Mouse (Mus musculus) liver, embryonic 16.5 days (tissue): ENCODE results near the gene Apopt1. TPM values are rescaled to one million over a fixed set of nuclear protein-coding genes. Genes with fewer than 3 reads are reported as not detected.
A peak's percentile ranks its signal among the peaks of the same experiment; 100 is the strongest.

ENCODE experiments used
- ATAC-seq: fragments of 200-750 bp; cut with Nextera tagmentation; 2 replicates; pipeline ENCODE4 v1.8.0; 2017; ENCODE audit warnings: low read depth, mild to moderate bottlenecking, moderate number of reproducible peaks, moderate library complexity
- H3K27ac ChIP-seq: fragments of 300-500 bp; sonication (generic); 2 replicates; pipeline ENCODE4 v1.5.1; 2014; ENCODE audit warnings: mild to moderate bottlenecking, low read length
- H3K27me3 ChIP-seq: fragments of 300-500 bp; sonication (generic); 2 replicates; pipeline ENCODE4 v1.6.1; 2014; ENCODE audit warnings: low read depth, low read length, mixed read lengths; ENCODE audit not compliant: control insufficient read depth, insufficient read depth
- H3K36me3 ChIP-seq: fragments of 300-500 bp; sonication (generic); 2 replicates; pipeline ENCODE4 v1.6.1; 2014; ENCODE audit warnings: mild to moderate bottlenecking; ENCODE audit not compliant: control insufficient read depth, insufficient read depth
- H3K4me1 ChIP-seq: fragments of 300-500 bp; sonication (generic); 2 replicates; pipeline ENCODE4 v1.6.1; 2014; ENCODE audit warnings: low read depth, low read length, mixed read lengths; ENCODE audit not compliant: control insufficient read depth
- H3K4me2 ChIP-seq: fragments of 300-500 bp; sonication (generic); 2 replicates; pipeline ENCODE4 v1.6.1; 2014; ENCODE audit warnings: low read depth, low read length, mixed read lengths
- H3K4me3 ChIP-seq: fragments of 300-500 bp; sonication (generic); 2 replicates; pipeline ENCODE4 v1.5.1; 2014; ENCODE audit warnings: low read depth, mild to moderate bottlenecking, low read length
- H3K9ac ChIP-seq: fragments of 300-500 bp; sonication (generic); 2 replicates; pipeline ENCODE4 v1.6.1; 2014; ENCODE audit warnings: low read depth, low read length
- H3K9me3 ChIP-seq: fragments of 300-500 bp; sonication (generic); replicated peaks from 2 replicates; pipeline ENCODE4 v1.6.1; 2016; ENCODE audit warnings: low read length; ENCODE audit not compliant: control insufficient read depth
- WGBS: fragments of 180-500 bp; shearing (Covaris S2); extraction: QIAGEN DNeasy Blood & Tissue Kit; methylation state at CpG from one replicate; pipeline ENCODE4 v1.1.7; 2014; ENCODE audit not compliant: insufficient replicate concordance; 5-methylcytosine and 5-hydroxymethylcytosine counted together
- polyA plus RNA-seq: library from polyadenylated mRNA; unstranded; fragments of >200 nt; fragmentation: Nextera tagmentation; extraction: Ambion mirVana; gene quantifications from 2 replicates; pipeline ENCODE4 v1.2.1, GENCODE M21; 2015

Gene Apopt1
- polyA plus RNA-seq, 1 experiment from 2014 or later: 17.5 TPM

DNA sequence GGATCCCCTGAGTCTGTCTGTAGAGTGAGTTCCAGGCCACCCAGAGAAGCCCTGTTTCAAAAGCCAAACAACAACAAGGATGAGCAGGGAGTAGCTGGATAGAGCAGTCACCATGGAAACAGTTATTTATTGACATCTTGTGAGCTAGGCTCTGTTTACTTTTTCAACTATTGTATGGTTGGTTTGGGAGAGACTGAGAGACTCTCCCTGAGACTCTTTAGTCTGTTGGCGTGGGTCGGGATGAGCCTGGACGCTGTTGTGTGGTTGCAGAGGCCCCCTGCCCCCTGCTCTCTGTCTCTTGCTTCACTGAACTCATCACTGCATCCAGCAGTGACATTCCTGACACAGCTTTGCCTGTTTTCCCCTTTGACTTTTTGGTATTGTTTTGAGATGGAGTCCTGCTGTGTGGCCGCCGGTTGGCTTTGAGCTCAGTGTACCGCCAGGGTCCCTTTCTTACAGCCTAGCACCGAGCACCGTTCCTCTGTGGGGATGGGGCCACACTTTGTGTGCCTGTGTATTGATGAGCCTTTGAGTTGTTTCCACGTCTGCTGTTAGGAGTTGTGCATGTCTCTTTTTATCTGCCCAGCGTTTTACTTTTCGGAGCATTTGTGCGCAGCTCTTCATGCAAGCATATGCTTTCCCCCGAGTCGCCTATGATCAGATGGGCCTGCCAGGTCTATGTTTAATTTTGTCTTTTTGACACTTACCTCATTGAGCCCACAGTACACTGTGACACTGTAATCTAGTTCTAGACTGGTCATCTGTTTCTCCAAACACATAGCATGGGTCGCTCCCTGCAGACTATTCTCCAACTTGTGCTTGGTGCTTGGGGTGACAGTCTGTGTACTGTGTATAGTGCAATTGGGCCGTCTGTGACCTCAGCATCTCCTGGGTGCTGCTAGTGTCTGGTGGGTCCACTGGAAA is 53.5 kb downstream of the Apopt1 start:
- no peaks in the 10 kb centered on the region for H3K27me3 ChIP-seq
- H3K27ac ChIP-seq: no peak overlapping the region
- H3K4me1 ChIP-seq: peaks cover 14% of the 10 kb centered on the region
- no peak for ATAC-seq
- H3K4me3 ChIP-seq: no peak overlapping the region
- H3K9ac ChIP-seq: no peak overlapping the region
- H3K36me3 ChIP-seq: no peaks in the 10 kb centered on the region
- no peaks in the 10 kb centered on the region for H3K9me3 ChIP-seq
- 73% methylated on average over 16 of the region's 16 CpGs for whole genome bisulfite sequencing
- no peak overlapping the region for H3K4me2 ChIP-seq

DNA sequence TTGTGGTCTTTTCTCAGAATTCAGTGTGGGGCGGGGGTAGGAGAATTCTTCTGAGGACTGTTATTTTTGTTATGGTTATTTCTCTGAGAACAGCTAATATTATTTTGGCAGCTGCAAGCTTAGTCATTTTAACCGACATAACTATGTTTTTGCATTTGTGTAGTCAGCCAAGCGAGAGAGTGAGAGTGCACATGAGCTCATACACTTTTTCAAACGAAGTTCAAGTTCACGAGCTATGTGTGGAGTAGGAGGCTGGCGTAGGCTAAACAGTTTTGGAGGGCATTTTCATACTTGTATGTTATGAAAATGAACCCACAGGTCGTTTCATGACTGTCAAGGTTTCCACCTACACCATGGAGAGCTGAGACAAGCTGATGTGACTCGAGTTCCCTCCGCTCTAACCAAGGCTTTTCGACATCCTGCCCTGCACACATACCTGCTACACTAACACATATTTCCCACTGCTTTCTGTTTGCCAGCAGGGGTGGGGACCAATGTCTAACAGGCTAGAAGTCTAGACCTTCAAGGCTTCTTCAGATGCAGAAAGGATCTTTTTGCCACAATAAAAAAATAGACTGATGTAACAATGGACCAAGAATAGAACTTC is 55.4 kb downstream of the Apopt1 start:
- Histone ChIP-seq H3K27ac (no peak overlapping the region), H3K36me3 (no peaks in the 10 kb centered on the region; the same call in 1 of the 2 replicates), H3K9me3 (no peaks in the 10 kb centered on the region), H3K9ac (no peak overlapping the region), H3K27me3 (no peaks in the 10 kb centered on the region), H3K4me2 (no peak overlapping the region), H3K4me3 (no peak overlapping the region), H3K4me1 (peaks cover 11% of the 10 kb centered on the region)
- WGBS: 78% methylated on average over 10 of the region's 10 CpGs
- ATAC-seq: no peak

DNA sequence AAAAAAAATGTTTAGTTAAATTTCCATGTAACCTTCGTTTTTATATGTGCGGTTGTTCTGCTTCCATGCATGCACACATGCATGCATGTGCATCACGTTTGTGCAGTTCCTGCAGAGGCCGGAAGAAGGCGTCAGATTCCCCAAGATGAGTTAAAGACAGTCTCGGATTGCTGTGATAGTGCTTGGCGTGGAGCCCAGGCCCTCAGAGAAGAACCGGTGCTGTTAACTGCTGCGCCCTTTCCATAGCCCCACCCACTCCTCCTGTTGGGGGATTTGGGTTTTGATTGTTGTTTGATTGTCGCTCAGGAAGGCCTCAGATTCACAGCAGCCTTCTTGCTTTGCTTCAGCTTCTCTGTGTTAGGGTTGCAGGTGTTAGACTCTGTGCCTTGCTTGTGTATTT is 56.2 kb downstream of the Apopt1 start:
- no peak overlapping the region for H3K9ac ChIP-seq
- peaks cover 11% of the 10 kb centered on the region for H3K4me1 ChIP-seq
- no peak overlapping the region for H3K4me3 ChIP-seq
- no peaks in the 10 kb centered on the region for H3K9me3 ChIP-seq
- 39% methylated on average over 10 of the region's 10 CpGs for WGBS
- ATAC-seq: no peak
- peaks cover 4% of the 10 kb centered on the region for H3K36me3 ChIP-seq
- no peak overlapping the region for H3K27ac ChIP-seq
- no peak overlapping the region for H3K4me2 ChIP-seq
- no peaks in the 10 kb centered on the region for H3K27me3 ChIP-seq

DNA sequence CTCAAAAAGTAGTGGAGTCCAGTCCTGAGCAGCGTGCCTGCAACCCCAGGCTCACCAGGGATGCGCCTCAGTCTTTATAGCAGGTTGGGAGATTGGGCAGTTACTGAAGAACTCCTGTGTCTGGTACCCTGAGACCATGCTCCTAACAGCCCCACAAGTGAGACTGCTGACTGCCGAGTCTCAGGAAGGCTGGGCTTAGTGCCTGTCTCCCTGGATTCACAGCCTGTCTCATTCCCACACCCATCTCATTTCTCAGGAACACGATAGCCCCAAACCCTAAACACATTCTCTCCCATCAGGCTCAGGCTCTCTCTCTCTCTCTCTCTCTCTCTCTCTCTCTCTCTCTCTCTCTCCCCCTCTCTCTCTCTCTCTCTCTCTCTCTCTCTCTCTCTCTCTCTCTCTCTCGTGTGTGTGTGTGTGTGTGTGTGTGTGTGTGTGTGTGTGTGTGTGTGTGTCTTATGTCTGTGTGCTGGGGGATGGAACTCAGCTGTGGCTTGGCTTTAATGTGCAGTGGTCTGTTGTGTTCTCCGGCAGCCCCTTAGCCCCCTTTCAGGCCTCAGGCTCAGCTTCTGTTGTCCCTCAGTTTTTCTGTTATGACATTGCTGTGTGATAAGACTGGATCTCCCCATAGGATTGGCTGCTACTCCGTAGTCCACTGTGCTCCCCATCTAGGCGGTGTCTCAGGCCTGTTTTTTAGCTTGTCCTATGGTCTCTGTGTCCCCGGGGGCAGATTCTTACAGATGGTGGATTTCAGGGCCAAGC is 56.9 kb downstream of the Apopt1 start:
- H3K9me3 ChIP-seq: no peaks in the 10 kb centered on the region
- H3K4me1 ChIP-seq: peaks cover 11% of the 10 kb centered on the region
- H3K9ac ChIP-seq: no peak overlapping the region
- peaks cover 10% of the 10 kb centered on the region for H3K36me3 ChIP-seq
- H3K4me3 ChIP-seq: no peak overlapping the region
- ATAC-seq: no peak
- H3K27me3 ChIP-seq: no peaks in the 10 kb centered on the region
- no peak overlapping the region for H3K27ac ChIP-seq
- 68% methylated on average over 9 of the region's 9 CpGs for WGBS
- H3K4me2 ChIP-seq: no peak overlapping the region

DNA sequence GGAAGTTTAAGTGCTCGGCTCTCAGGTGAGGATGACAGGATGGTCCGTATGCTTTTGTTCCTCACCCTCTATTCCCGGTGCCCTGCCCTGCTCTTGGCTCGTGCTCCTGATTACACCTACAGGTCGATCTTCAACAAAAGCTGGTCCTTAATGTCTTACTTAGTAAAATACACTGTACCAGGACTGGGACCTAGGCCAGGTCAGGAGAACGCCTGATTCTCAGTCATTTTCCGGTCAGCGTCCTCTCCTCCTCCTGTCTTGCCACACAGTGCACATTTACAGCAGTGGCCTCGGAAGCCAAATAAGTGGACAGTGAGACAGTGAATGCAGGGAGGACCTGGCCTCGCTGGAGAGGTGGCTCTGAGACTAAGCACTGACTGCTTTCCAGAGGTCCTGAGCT is 57.6 kb downstream of the Apopt1 start:
- Histone ChIP-seq H3K27ac (no peak overlapping the region), H3K36me3 (peaks cover 14% of the 10 kb centered on the region), H3K27me3 (no peaks in the 10 kb centered on the region), H3K9me3 (no peaks in the 10 kb centered on the region), H3K4me3 (no peak overlapping the region), H3K4me2 (no peak overlapping the region), H3K9ac (no peak overlapping the region), H3K4me1 (peaks cover 11% of the 10 kb centered on the region)
- no peak for ATAC-seq
- 79% methylated on average over 10 of the region's 10 CpGs for WGBS

DNA sequence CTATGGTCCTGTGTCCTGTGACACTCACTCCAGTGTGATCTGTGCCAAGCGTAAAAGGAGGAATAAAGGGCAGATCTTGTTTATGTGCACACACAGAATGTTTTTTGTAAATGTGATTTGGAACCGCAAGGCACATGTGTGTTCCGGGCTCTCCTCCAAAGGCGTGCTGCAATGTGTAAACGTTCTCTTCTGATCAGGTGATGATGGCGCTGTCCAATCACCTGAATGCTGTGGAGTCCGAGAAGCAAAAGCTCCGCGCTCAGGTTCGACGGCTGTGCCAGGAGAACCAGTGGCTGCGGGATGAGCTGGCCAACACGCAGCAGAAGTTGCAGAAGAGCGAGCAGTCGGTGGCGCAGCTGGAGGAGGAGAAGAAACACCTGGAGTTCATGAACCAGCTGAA is 61.1 kb downstream of the Apopt1 start:
- no peak for ATAC-seq
- Histone ChIP-seq H3K4me2 (no peak overlapping the region), H3K27me3 (no peaks in the 10 kb centered on the region), H3K36me3 (peaks cover 25% of the 10 kb centered on the region), H3K9me3 (no peaks in the 10 kb centered on the region), H3K9ac (no peak overlapping the region), H3K4me1 (no peaks in the 10 kb centered on the region; the same call in 1 of the 2 replicates), H3K27ac (no peak overlapping the region), H3K4me3 (no peak overlapping the region)
- 87% methylated on average over 16 of the region's 16 CpGs for WGBS

DNA sequence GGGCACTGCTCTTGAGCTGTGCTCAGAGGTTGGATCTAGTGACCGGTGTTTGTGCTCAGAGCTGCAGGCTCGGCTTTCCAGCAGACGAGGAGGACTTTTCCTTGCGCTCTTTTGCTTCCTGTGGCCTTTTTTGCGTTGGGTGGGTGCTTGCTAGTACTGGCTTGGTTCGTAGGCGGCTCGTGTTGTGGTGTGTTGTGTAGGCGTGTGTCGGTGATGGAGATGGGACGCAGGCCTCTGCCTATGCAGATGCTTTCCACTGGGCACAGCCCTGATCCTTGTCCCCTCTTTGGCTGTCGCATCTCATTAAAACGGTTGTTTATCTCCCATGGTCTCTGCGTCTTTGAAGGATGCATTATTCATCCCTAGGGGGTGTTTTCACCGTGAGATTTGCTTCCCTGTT is 61.8 kb downstream of the Apopt1 start:
- no peak overlapping the region for H3K4me2 ChIP-seq
- no peak for ATAC-seq
- H3K4me3 ChIP-seq: no peak overlapping the region
- WGBS: 81% methylated on average over 15 of the region's 15 CpGs
- no peak overlapping the region for H3K9ac ChIP-seq
- no peaks in the 10 kb centered on the region for H3K4me1 ChIP-seq
- H3K36me3 ChIP-seq: peaks cover 32% of the 10 kb centered on the region
- H3K27me3 ChIP-seq: no peaks in the 10 kb centered on the region
- H3K9me3 ChIP-seq: 0 out of 2 replicates have a peak, but pooled peaks cover 3% of the 10 kb centered on the region
- no peak overlapping the region for H3K27ac ChIP-seq

DNA sequence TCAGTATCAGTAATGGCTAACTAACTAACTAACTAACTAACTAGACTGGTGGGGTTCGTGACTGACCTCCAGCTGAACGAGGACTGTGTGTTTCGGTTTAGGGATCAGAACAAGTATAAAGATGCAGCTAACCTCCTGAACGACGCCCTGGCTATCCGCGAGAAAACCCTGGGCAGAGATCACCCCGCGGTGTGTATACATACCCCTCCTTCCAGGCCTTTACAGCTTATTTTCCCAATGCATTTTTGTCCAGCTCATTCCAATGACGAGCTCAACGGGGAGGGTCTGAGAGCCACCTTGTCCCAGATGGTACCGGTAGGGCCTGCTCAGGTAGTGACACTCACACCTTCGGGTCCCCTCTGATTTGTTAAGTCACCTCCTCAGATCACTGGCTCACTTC is 64.9 kb downstream of the Apopt1 start:
- Histone ChIP-seq H3K27me3 (no peaks in the 10 kb centered on the region), H3K4me2 (no peak overlapping the region), H3K4me3 (no peak overlapping the region), H3K9me3 (0 out of 2 replicates have a peak, but pooled peaks cover 3% of the 10 kb centered on the region), H3K36me3 (peaks cover 42% of the 10 kb centered on the region), H3K27ac (no peak overlapping the region), H3K9ac (no peak overlapping the region), H3K4me1 (no peaks in the 10 kb centered on the region)
- 74% methylated on average over 13 of the region's 13 CpGs for WGBS
- ATAC-seq: peak; percentile 50; the same call in 1 of the 2 replicates
